Mouse (Mus musculus) left cerebral cortex, postnatal 36 days (tissue): ENCODE results near the gene Sowahb. TPM values are rescaled to one million over a fixed set of nuclear protein-coding genes. Genes with fewer than 3 reads are reported as not detected.
"Not testable (repeated sequence)": the region's sequence is repeated elsewhere in the genome, so short reads cannot be mapped to it uniquely, and the experiment has no call there.

Experiments used
- DNase-seq, 2 experiments: peaks; one replicate each; pipeline ENCODE4 v3.0.0; 2021 to 2022; ENCODE audit warnings: low spot score in 2 of 2, mixed read lengths in 1 of 2
- intact Hi-C: fragments of 180-260 bp; cut with DNase I; formaldehyde crosslinking; loops from one replicate; pipeline ENCODE4 v1.15.1; 2025
- total RNA-seq, 2 experiments: library from RNA; stranded (reverse); gene quantifications; 2 replicates each; pipeline ENCODE4 v1.2.3; 2021

The Sowahb gene
- total RNA-seq, 2 experiments from 2014 or later, result 17.7 to 22.5 TPM

DNA sequence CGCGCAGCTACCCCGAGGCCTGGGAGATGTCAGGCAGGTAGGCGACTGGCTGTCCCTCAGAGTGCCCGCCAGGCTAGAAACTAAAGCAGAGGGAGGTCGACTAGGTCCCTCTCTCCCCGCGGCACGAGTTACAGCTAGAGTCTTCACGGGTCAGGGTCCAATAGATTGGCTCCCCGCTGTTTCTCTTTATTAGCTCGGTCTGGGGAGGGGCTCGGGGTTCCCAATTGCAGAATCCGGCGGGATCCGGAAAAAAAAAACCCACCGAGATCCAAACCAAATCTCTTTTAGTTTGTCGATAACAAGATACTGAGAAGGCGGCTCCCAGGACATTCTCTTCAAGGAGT is 521 bp upstream of the Sowahb start:
- DNase-seq, result no peak
- intact Hi-C loops, result no loop called here

DNA sequence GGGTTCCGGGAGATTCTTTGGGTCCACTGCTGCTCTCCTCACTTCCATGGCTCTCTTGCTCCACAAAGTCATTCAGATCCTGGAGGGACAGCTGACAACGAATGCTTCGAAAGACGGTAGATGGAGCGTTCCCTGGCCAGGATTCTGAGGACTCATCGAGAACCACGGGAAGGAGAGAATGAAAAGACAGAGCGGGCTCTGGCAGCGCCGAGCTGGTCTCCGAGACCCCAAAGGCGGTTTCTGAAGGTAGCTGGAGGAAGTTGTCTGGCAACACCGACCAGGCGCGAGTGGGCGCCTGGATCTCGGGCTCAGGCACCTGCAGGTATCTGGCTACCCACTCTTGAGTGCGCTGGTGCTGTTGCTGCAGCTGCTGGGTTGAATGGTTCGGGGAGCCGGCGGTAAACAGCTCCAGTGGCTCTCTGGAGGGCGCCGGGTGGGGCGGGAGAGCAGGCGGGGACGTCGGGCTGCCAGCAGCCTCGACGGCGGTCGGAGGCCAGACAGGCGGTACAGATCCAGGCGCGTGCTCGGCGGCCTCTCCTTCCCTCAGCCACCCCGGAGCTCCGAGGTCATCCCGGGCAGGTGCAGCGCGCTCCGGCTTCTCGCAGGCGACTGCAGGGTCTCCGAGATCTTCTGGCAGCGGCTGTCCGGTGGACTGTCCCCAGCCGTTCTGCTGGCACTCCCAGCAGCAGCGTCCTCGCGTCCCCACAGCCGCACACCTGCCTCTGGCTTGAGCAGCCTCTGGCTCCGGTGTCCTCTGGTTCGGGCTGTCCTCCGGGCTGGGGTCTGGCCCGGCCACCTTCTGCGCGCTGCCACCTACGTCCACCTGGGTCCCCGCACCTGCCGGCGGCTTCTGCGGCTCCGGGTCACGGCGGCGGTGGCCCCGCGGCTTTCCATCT is 886 bp downstream of the Sowahb start:
- intact Hi-C loops, result no loop called here
- peak in 1 of 2 experiments; percentile 34 for DNase-seq

DNA sequence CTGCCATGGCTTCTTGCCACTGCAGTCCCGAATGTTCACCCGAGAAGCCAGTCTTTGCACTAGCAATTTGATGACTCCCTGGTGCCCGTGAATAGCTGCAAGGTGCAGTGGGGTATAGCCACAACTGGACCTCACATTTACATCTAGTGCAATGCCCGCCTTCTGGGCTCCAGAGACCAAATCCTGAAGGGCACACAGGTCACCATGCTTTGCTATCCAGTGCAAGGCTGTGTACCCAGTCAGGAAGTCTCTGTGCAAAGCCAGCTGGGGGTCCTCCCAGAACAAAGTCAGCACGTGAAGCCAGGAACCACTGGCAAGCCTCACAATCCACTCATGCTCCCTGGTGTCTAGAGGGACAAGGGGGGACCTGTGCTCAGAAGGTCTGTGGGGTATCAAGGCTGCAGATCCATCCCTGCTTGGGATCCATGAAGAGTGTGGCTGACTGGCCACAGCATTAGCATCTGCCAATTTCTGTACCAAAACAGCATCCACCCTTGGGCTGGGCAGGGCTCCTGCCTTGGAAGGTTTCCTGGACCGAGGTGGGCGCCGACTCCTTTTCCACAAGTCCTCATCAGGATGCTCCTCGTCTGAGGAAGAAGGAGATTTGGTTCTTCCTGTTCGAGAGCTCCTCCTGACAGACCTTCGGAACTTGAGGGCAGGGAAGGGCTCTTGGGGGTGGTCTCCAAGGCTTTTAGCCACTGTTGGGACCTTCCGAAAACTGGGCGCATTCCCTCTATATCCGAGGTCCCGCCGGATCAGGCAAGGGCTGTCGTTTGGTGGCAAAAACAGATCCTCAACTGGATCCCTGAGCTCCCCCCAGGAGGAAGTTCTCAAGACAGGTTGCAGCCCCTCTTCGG is 1.8 kb downstream of the Sowahb start:
- no peak for DNase-seq
- intact Hi-C loops, result no loop called here

DNA sequence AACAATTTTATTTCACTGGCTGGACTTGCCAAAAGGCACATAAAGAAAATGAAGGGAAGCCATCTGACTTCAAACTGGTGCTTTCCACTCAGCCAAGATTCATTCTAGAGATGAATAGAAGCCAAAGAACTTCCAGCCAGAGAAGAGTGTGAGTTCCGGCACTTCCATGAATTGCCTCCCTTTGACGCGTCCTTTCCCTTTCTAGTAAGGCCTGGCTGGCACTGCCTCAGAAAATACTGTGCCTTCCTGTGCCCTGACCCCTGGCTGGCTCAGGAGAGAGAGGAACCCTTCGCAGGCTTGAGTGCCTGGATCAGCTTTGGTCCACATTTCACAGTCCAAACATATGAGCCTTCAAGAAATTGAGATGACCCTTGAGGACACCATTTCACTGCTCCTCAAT is 2.8 kb downstream of the Sowahb start:
- intact Hi-C loops, result no loop called here
- no peak for DNase-seq

DNA sequence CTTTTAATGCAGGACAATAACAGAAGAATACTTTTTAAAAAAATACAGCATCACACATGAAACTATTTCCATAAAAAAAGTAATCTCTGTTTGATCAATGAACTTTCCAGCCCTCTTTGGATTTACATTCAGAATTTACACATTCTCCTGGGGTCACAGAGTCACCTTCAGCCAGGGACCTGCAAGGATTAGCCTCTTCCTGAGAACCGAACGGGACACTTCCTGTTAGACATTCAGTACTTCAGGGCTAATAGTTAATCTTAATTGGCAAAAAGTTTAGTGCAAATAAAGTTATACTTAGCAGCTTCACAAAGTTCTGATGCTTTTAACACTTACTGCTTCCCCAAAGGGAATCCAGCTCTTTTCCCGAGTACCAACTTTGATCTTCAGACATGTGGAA is 3.5 kb downstream of the Sowahb start:
- DNase-seq, result no peak
- intact Hi-C loops, result no loop called here

DNA sequence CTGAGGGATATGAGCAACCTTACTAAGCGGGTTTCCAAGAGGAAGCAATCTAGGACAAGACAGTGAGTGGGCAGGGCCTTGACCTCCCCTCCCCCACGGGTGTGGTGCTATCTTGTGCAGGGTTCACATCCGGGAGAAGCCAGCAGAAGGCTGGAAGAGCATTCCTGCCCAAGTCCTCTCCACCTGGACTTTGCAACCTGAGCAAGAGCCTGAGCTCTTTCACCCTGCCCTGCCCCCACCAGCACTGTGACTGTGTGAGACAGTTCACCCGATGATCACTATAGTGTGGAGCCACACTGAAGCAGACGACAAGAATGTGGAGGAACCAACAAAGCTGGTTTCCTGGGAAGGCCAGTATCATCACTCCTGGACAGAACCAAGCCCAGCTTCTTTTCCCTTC is 4.7 kb downstream of the Sowahb start:
- no peak for DNase-seq
- intact Hi-C loops, result no loop called here

DNA sequence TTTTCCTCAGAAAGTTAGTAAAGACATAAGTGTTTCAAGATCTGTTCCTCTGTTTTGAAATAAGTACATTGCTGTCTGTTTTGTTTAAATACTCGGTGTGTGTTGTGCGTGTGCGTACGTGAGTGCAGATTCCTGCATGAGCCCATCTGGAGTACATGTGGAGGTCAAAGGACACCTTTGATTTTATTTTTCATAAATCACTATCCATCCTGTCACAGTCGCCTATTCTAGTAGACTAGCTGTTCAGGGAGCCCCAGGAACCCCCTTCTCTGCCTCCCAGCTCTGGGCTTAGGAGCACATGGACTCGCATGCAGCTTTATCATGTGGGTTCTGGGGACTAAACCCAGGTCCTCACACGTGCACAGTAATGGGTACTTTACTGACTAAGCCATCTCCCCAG is 8.6 kb downstream of the Sowahb start:
- DNase-seq, result no peak
- intact Hi-C loops, result no loop called here

DNA sequence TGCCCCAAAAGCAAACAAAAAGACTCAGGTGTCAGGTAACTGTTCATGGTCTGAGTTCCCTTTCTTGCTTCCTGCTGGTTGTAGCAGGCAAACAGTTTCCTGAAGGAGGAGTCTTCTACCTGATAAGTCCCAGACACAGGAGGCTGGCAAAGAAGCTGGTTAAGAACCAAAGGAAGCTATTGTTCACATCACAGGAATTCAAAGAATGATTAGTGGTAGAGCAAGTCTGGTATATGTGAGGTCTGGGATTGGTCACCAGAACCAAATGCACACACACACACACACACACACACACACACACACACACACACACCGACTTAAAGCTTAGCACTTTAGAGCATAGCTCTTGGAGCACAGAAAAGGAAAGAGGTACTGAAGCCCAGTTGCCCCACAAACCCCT is 9.5 kb downstream of the Sowahb start:
- intact Hi-C loops, result no loop called here
- no peak for DNase-seq

DNA sequence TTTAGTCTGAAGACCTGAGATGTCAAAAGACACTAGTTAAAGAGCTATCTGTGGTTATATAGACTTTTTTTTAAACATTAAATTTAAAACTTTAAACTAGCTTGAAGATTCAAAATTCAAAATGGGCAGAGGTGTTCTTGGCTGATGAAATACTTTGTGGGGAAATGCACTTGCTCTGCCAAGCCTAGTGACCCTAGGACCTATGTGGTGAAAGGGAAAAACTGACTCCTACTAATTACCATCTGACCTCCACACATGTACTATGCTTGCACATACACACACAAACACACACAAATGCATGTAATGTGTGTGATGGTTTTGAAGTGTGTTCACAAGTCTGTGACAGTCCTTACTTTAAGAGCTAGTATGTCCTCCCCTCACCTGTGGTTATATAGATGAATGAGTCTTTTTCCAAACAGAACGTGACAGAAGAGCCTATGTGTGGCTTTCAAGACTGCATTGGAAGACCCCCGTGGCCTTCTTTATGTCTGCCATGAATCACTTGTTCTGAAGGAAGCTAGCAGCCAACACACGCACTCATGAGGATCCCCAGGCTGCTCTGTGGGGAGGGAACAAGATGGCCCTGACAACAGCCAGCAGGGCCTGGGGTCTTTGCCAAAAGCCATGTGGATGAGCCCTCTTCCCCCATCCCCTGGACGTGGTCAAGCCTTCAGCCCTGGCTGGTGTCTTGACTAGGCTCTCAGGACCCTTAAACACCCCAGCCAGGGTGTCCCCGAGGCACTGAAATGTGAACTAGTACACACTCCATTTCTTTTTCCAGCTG is 11.5 kb downstream of the Sowahb start:
- intact Hi-C loops, result no loop called here
- DNase-seq, result no peak

DNA sequence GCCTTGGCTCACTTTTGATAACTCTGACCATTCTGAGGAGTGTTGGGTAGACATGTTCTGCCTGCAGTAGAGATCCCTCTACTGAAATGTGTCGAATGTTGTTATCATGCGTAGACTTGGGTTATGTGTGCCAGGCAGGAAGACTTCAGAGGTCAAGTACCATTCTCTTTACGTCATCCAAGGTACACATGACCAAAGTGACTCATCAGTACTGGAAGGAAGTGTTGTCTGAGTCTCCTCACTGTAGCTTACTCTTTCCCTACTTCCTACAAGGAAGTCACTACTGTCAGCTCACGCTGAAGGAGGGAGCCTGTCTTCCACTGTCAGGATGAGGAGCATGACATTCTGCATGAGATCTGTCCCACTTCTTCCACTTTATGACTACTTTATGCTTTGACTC is 12.2 kb downstream of the Sowahb start:
- intact Hi-C loops, result no loop called here
- DNase-seq, result no peak

DNA sequence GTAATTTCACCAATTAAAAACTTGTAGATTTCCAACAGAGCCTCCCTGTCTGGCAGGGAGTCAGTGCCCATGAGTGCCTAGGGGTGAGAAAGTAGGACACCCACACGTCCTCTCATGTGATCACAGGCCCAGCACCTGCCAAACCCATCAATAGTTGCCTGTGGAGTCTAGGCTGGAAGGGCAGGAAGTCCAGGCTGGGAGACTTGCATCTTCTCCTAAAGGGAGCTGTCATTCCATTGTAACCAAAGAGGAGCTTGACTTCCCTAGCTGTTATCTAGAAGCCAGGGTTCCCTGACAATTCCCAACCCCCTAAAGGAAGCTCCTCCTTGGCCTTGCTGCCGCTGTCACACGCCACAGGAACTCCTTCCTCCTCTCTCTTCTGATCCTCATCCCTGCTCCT is 14.0 kb downstream of the Sowahb start:
- intact Hi-C loops, result no loop called here
- DNase-seq, result no peak

DNA sequence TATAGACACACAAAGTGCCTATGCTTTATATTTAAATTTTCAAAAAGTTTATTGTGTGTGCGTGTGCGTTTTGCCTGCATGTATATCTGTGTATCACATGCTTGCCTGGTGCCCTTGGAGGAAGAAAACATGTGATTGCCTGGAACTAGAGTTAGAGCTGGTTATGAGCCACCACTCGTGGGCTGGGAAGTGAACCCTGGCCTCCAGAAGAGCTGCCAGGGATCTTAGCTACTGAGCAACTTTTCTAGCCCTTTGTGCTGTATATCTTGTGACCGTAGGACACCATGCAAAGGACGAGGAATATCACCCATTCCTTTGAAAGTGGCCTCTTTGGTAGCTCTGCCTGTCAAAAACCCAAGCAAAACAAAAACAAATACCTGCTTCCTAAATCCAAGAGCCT is 14.4 kb downstream of the Sowahb start:
- intact Hi-C loops, result no loop called here
- no peak for DNase-seq

DNA sequence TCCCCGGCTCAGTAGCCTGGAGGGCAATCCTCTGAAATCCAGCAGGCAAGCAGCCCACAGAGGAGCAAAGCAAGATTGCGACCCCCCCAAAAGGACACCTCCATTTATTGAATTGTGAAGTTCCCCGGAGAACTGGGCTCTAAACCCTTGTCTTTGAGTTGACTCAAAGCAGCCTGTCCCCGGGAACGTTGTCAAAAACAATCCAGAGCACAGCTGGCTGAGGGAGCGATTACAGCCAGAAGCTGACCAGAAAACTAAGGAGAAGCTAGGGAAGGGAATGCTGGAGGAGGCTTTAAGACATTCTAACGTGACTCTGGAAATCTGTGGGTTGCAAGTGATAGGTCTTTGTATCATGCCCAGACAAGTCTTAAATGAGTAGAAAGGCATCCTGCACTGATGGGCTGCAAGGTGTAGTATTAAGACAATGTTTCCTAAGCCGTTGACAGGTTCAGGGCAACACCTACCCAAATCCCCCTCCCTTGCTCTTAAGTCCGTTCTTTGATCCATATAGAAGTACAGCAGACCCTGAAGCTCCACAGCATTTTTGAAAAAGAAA is 17.6 kb downstream of the Sowahb start:
- intact Hi-C loops, result no loop called here
- DNase-seq, result no peak

DNA sequence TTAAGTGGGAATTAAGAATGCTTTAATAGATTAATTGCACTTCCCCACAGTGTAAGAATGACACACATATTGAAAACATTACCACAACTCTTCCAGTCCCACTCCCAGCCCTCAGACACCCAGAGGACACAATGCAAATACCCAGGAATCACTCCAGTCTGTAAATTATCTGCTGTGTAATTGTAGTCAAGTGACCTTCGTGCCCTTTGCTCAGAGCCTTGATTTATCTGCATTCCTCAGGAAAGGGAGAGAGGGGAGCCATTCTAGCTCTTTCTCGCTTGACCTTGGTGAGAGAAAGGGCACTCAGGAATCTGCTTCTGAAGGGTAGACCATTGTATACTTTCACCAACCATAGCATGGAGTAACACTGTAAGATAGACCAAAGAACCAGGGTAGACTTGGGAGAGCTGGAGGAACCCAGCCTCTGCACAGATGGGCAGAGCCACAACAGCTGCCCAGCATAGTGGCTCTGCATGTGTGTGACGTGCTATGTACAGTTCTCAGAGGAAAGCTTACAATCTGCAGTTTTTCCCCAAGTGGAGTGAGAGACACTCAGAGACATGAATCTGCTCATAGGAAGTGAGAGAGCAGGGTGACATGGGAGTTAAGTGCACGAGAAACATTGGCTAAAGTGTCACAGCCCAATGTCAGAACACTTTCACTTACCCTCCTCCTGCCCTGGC is 18.2 kb downstream of the Sowahb start:
- intact Hi-C loops, result no loop called here
- DNase-seq, result no peak

DNA sequence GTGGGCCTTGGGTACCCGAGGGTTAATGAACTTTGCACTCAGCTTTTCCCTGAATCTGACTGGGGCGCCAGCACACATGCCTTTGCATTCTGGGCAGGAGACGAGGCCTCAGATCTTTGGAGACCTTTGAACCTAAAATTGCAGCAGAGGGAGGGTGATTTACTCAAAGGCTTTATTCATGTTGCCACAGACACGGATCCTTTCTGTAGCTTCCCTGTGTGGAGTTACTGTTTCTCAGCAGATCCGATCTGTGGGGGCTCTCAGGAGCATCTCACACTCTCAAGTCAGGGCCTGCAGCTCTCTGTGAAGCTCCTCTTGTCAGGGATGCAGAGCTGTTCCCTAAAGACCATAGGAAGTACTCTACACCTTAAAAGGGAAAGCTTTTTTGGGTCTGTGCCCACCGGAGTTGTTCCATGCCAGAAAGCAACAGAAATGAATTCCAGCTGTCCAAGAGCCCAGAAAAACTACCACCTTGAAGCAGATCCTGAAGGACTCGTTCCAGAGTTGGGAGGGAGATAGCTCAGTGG is 20.0 kb downstream of the Sowahb start:
- intact Hi-C loops, result no loop called here
- peak in 1 of 2 experiments; percentile 35 for DNase-seq

DNA sequence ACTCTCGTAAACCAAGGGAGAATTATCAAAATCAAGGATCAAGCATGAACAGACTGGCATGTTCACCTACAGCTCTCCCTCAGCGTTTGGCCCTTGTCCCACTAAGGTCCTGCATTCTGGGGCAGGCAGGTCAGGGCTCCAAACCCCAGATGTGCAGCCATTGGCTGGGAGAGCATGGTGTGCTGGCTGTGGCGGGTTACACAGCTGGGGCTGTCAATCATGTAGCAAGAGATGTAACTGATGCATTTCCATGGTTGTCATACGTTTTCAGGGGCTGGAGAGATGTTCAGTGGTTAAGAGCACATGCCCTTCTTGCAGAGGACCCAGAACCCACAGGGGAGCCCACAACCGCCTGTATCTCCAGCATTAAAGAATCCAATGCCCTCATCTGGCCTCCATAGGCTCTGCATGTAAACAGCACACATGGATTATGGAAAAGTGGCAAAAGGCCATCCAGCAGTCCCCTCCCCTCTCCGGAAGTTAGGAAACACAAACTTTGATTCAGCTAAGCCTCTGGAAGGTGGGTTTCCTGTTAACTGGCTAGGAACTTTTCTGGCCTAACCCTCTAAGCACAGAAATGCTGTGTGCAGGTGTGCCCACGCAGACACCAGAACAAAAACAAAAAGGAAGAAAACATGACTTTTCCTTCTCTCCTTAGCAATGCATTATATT is 22.6 kb downstream of the Sowahb start:
- no peak for DNase-seq
- intact Hi-C loops, result no loop called here

DNA sequence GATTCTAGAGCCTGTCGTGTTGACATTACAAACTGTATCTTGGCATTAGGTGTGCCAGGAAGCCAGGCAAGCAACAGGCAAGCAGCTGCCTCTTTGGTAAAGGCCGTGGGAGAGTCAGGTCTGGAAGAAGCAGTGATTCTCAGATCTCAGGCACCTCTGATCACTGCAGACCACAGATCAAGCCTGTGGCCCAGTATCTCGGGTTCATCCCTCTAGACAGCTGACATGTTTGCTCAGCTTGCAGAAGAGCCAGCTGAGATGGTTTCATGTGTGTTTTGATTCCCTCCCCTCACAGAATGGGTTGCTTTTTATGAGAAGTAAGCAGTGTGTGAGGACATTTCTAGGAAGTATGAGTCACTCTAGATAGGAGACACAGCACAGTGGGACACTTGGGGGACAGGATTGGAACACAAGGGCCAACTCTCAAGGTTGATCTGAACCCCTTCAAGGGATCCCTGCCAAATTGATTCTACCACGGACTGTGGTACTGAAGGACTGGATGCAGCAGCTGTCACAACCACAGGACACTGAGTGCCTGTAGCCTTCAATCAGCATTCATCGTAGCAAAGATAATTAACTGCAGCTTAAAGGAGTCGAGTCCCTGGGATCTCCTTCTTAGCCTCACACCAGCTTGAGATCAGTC is 24.7 kb downstream of the Sowahb start:
- DNase-seq, result no peak
- intact Hi-C loops, result no loop called here

DNA sequence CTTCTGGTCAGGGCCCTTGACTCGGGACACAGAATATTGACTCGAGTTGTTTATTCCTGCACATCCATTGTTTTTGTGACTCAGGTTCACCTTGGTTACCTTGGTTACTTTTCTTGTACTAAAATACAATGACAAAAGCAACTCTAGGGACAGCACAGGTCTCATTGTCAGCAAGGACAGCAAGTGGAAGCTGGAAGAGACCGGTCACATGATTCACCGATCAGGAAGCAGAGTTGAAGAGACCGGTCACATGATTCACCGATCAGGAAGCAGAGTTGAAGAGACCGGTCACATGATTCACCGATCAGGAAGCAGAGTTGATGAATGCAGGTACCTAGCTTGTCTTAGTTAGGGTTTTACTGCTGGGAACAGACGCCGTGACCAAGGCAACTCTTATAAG is 25.6 kb downstream of the Sowahb start:
- intact Hi-C loops, DNase-seq: not testable (repeated sequence)
